Mouse (Mus musculus): Measurements from ENCODE around the gene Daam2.

- TF ChIP-seq MEF2A (IDR thresholded peaks at IDR 0.05; ENCODE audit: borderline replicate concordance, low read depth, low read length) (no peak), POLR2A (IDR thresholded peaks at IDR 0.05; ENCODE audit: low read depth, low read length) (no peak), HCFC1 (IDR thresholded peaks at IDR 0.05; ENCODE audit: low read depth, low read length) (no peak), CTCF (conservative IDR thresholded peaks at IDR 0.05 in 1 of 2, IDR thresholded peaks at IDR 0.05 in 1 of 2; ENCODE audit: low read depth in 2 of 2, low read length in 2 of 2) (no peak), IRF4 (IDR thresholded peaks at IDR 0.05; ENCODE audit: low read depth, low read length) (no peak), RAD21 (IDR thresholded peaks at IDR 0.05; ENCODE audit: low read depth, low read length) (no peak), EP300 (IDR thresholded peaks at IDR 0.05; ENCODE audit: low read length) (no peak), KAT2A (IDR thresholded peaks at IDR 0.05; ENCODE audit: insufficient replicate concordance, low read length) (no peak), ZNF384 (IDR thresholded peaks at IDR 0.05; ENCODE audit: low read depth, low read length) (no peak), MXI1 (IDR thresholded peaks at IDR 0.05; ENCODE audit: low read depth, low read length) (no peak), MAFK (IDR thresholded peaks at IDR 0.05; ENCODE audit: insufficient replicate concordance, low read length) (no peak), UBTF (IDR thresholded peaks at IDR 0.05; ENCODE audit: low read depth, low read length) (no peak)
Observed at GRCm38 (mm10) chr17:49428751-49429415, 135.3 kb downstream of the Daam2 start.
